Mouse (Mus musculus) cerebellum, postnatal 14 days (tissue): ENCODE results near the gene Obox1.
"Not testable (repeated sequence)": the region's sequence is repeated elsewhere in the genome, so short reads cannot be mapped to it uniquely, and the experiment has no call there.

ENCODE experiments used
- DNase-seq, 2 experiments: peaks; one replicate each; pipeline ENCODE4 v3.0.0; 2021; ENCODE audit warnings: mixed read lengths in 2 of 2

Obox1 gene

DNA sequence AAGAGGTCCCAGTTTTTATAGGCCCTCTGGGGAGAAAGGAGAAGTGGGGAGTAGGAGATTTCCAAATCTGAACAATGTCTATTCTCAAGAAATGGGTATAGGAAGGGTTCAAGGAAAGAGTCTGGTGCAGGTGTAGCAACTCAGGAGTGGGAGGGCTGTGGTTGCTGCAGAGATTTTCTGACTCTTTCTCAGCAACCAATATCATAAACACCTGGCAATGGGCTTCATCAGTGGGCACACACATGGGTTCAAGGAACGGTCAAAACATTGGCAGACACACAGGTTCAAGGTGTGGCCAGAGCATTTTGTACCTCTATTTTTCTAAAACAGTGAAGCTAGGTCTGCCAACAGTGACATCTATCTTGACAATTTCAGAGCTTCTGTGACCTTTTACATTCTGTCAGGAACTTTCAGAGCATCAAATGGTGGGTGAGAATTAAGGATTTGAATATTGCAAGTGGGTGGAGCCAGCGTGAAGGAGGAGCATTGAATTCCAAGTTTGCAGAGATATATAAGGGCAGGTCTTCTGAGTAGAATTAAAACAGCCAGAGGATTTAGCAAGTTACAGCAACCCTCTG lies at the start of gene Obox1, which contains the start of gene Obox2:
Gene Obox1, plus strand, starts transcription at position 528 of the 578 bp plus-strand sequence.
Gene Obox2, plus strand, starts transcription at position 301 of the 578 bp plus-strand sequence.
- not testable (repeated sequence) for DNase-seq

DNA sequence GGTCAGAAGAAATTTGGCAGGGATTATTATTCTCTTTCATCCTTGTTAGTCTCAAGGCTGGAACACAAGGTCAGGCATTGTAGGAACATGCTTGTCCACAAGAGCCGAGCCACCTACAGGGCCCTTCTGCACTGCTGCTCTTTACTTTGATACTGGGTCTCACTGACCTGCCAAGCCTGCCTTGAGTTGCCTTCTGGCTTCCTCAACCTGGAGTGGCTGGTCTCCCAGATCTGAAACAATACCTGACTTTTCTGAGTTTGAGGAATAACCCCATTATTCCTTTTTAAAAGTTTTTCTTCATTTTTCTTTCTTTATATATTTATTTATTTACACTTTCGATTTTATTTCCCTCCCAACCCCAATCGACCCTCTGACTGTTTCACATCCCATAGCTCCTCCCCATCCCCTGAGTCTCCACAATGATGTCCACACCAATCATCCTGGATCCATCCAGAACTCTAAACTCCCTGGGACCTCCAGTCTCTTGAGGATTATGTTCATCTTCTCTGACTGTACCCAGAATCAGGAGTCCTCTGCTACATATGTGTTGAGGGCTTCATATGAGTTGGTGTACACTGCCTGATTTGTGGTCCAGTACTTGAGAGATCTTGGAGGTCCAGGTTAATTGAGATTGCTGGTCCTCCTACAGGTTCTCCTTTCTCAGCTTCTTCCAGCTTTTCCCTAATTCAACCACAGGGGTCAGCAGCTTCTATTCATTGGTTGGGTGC lies 10.6 kb downstream of the Obox1 start:
- DNase-seq, result not testable (repeated sequence)

DNA sequence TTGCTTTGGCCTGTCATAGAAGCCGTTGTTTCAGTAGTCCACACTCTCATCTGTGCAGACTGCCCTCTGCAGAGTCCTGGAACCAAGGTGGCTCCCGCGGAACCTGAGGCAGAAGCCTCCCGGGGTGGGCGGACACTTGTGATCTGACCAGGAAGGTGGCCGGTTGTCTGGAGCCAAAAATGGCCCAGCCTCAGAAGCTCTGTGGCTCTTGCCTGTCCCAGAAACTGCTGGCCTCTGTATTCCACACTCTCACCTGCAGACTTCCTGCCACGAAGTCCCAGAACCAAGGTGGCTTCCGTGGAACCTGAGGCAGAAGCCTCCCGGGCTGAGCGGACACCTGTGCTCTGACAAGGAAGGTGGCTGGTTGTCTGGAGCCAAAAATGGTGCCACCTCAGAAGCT lies 18.1 kb downstream of the Obox1 start:
- DNase-seq, result not testable (repeated sequence)

DNA sequence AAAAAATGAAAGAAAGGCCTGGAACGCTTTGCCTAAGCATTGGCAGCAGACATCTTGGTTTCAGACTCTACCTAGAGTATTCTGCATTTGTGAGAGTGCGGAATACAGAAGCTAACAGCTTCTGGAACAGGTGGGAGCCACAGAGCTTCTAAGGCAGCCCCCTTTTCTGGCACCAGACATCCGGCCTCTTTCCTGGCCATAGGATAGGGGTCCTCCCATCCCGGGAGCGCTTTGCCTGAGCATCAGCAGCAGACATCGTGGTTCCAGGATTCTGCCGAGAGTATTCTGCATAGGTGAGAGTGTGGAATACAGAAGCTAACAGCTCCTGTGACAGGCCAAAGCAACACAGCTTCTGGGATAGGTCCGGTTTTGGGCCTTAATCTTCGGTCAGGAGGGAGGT lies 29.3 kb downstream of the Obox1 start:
- DNase-seq, result not testable (repeated sequence)

DNA sequence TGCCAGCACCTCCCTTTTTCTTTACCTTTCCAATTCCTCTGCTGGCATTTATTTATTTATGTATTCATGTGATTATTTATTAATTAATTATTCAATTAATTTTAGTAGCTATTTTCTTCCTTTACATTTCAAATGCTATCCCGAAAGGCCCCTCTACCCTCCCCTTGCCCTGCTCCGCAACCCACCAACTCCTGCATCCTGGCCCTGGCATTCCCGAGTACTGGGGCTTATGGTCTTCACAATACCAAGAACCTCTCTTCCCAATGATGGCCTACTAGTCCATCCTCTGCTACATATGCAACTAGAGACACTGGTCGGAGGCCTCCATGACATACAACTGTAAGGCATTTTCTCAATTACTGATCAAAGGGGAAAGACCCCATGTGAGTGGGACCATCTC lies 36.8 kb downstream of the Obox1 start:
- DNase-seq, result not testable (repeated sequence)

DNA sequence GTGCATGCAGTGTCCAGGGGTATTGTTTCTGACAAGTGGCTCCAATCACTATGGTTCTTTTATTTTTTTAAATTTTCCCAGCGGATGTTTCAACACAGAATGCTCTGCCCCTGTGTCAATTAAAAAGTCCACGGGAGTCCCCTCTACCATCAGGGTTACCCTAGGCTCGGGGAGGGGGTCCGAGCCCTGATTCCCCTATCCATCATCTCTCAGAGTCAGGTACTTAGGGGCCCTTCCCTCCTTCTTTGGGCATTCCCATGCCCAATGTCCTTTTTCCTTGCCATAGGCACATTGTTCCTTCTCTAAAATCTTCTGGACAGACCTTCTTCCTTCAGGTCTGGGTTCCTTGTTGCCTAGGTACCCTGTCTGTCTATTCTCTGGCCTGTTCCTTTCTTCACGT lies 120.7 kb downstream of the Obox1 start:
- not testable (repeated sequence) for DNase-seq
